Mouse (Mus musculus) neural tube, embryonic 11.5 days (tissue): Measurements from ENCODE around the gene Clasp2. TPM values are rescaled to one million over a fixed set of nuclear protein-coding genes. Genes with fewer than 3 reads are reported as not detected.
"Not testable (repeated sequence)": the region's sequence is repeated elsewhere in the genome, so short reads cannot be mapped to it uniquely, and the experiment has no call there.

ENCODE experiments used
- ATAC-seq: fragments of 200-750 bp; cut with Nextera tagmentation; 2 replicates; pipeline ENCODE4 v1.8.0; 2017; ENCODE audit warnings: moderate number of reproducible peaks, mild to moderate bottlenecking, moderate TSS enrichment, moderate library complexity; ENCODE audit not compliant: insufficient read depth, low FRiP score, low TSS enrichment
- DNase-seq: peaks from one replicate; pipeline ENCODE4 v3.0.0-alpha.2; 2015; ENCODE audit warnings: low spot score
- H3K27ac ChIP-seq: fragments of 300-500 bp; sonication (generic); 2 replicates; pipeline ENCODE4 v1.5.1; 2014; ENCODE audit warnings: low read depth, mild to moderate bottlenecking, low read length
- H3K27me3 ChIP-seq: fragments of 300-500 bp; sonication (generic); 2 replicates; pipeline ENCODE4 v1.6.1; 2014; ENCODE audit warnings: mild to moderate bottlenecking, low read length, mixed read lengths; ENCODE audit not compliant: control insufficient read depth, insufficient read depth
- H3K36me3 ChIP-seq: fragments of 300-500 bp; sonication (generic); 2 replicates; pipeline ENCODE4 v1.6.1; 2014; ENCODE audit warnings: mild to moderate bottlenecking, low read length, moderate library complexity, mixed read lengths; ENCODE audit not compliant: control insufficient read depth, insufficient read depth
- H3K4me1 ChIP-seq: fragments of 300-500 bp; sonication (generic); 2 replicates; pipeline ENCODE4 v1.6.1; 2014; ENCODE audit warnings: low read length, mixed read lengths; ENCODE audit not compliant: control insufficient read depth, insufficient read depth
- H3K4me2 ChIP-seq: fragments of 300-500 bp; sonication (generic); 2 replicates; pipeline ENCODE4 v1.6.1; 2014; ENCODE audit warnings: low read depth, mild to moderate bottlenecking, moderate library complexity
- H3K4me3 ChIP-seq: fragments of 300-500 bp; sonication (generic); 2 replicates; pipeline ENCODE4 v1.5.1; 2014; ENCODE audit warnings: low read depth, low read length
- H3K9ac ChIP-seq: fragments of 300-500 bp; sonication (generic); 2 replicates; pipeline ENCODE4 v1.6.1; 2014; ENCODE audit warnings: mild to moderate bottlenecking, low read length
- H3K9me3 ChIP-seq: fragments of 300-500 bp; sonication (generic); 2 replicates; pipeline ENCODE4 v1.6.1; 2016; ENCODE audit warnings: low read length; ENCODE audit not compliant: control insufficient read depth
- WGBS: fragments of 180-500 bp; shearing (Covaris S2); extraction: QIAGEN DNeasy Blood & Tissue Kit; methylation state at CpG from one replicate; pipeline ENCODE4 v1.1.7; 2014; 5-methylcytosine and 5-hydroxymethylcytosine counted together
- polyA plus RNA-seq: library from polyadenylated mRNA; unstranded; fragments of >200 nt; fragmentation: Nextera tagmentation; extraction: Ambion mirVana; gene quantifications from 2 replicates; pipeline ENCODE4 v1.2.1, GENCODE M21; 2014

The Clasp2 gene
- polyA plus RNA-seq, 1 experiment from 2014 or later, result 58.0 TPM

DNA sequence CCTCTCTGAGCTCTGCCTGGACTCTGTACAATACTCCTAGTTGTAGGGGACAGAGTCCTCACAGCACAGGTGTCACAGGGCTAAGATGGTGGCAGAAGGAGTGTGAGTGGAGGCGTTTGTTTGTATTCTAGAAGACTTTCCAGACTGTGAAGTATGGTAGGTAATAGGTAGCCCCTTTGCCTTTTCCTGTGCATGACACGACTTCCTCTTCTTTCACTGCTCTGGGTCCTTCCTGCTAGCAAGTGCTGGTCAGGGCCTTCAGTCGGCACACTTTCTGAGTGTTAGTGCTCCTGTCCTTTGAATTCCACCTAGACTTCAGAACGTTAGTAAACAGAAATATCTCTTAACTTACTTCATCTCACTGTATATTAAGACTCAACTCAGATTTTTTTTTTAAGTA lies 29.4 kb downstream of the Clasp2 start:
- DNase-seq (no peak), ATAC-seq (no peak)
- Histone ChIP-seq H3K4me2 (no peak overlapping the region), H3K9me3 (no peaks in the 10 kb centered on the region), H3K4me1 (no peaks in the 10 kb centered on the region), H3K27me3 (no peaks in the 10 kb centered on the region), H3K36me3 (peaks cover 4% of the 10 kb centered on the region), H3K4me3 (no peak overlapping the region), H3K9ac (no peak overlapping the region), H3K27ac (no peak overlapping the region)
- 84% methylated on average over 4 of the region's 4 CpGs for WGBS

DNA sequence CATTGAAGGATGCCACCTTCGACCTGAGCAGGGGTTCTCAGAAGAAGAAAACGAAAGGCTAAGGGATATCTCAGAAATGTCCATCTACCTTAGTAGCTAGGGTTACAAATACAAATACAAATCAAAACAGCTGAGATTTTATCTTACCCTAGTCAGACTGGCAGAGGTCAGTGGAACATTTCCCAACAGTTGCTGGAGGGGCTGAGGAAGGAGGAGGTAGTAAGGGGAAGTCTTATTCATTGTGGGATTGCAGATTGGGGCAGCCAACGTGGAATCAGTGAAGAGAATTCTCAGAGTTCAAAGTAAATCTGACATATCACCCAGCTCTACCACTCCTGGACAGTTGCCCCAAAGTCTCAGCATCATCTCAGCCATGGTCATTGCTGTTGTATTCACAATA lies 39.6 kb downstream of the Clasp2 start:
- Histone ChIP-seq H3K27ac (no peak overlapping the region), H3K9me3 (no peaks in the 10 kb centered on the region), H3K9ac (no peak overlapping the region), H3K4me2 (no peak overlapping the region), H3K36me3 (no peaks in the 10 kb centered on the region), H3K4me1 (0 out of 2 replicates have a peak, but pooled peaks cover 4% of the 10 kb centered on the region), H3K27me3 (no peaks in the 10 kb centered on the region), H3K4me3 (no peak overlapping the region)
- ATAC-seq (no peak), DNase-seq (no peak)
- 89% methylated on average over 3 of the region's 3 CpGs for WGBS

DNA sequence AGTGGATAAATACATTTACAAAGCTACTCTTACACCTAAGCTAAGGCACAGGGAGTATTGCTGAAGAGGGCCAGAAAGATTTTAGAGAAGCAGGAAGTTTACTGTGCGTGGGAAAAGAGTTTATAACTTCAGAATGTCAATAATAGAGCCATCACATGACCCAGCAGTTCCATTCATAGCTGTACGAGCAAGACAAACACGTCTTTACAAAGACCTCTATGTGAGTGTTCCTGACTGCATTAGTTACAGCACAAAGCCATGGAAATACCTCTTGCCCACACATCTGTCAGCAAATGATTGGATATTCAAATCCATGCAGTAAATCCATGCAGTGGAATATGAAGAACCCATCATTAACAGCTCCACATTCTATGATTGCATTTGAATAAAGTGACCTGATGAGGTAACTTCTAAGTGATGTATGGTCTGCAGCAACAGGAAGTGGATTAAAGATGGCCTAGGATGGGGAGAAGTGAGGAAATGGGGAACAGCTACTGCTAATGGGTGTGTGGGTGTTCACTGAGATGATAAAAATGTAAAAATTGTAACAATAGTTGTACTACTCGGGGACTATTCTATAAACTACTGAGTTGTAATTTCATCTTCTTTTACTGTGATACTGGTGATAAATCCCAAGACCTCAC lies 41.2 kb downstream of the Clasp2 start:
- H3K4me1 ChIP-seq, result 0 out of 2 replicates have a peak, but pooled peaks cover 4% of the 10 kb centered on the region
- no peaks in the 10 kb centered on the region for H3K9me3 ChIP-seq
- H3K4me2 ChIP-seq, result no peak overlapping the region
- H3K27ac ChIP-seq, result no peak overlapping the region
- no peak overlapping the region for H3K9ac ChIP-seq
- no peaks in the 10 kb centered on the region for H3K36me3 ChIP-seq
- DNase-seq (no peak), ATAC-seq (no peak)
- 58% methylated on average over 4 of the region's 4 CpGs for WGBS
- no peak overlapping the region for H3K4me3 ChIP-seq
- H3K27me3 ChIP-seq, result no peaks in the 10 kb centered on the region

DNA sequence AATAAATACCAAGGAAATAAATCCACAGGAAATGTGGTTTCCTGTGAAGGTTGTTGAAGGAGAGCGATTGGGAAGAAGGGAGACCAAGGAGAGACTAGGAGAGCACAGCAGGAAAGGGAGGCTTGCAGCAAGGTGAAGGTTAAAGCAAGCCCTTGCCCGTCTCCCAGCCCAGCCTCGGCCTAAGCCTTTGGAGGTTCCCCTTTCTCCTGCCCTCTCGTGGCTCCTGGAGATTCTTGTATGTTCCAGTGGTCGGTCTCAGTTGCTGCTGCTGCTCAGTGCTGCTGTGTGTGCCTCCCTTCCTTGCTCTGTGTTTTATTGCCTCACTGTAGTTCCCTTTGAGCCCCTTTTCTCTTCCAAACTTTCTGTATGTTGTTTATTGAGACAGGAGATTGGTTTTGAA lies 42.4 kb downstream of the Clasp2 start:
- H3K27ac ChIP-seq, result no peak overlapping the region
- H3K4me2 ChIP-seq, result no peak overlapping the region
- ATAC-seq (no peak), DNase-seq (no peak)
- H3K36me3 ChIP-seq, result no peaks in the 10 kb centered on the region
- 0 out of 2 replicates have a peak, but pooled peaks cover 4% of the 10 kb centered on the region for H3K4me1 ChIP-seq
- no peaks in the 10 kb centered on the region for H3K9me3 ChIP-seq
- 82% methylated on average over 5 of the region's 5 CpGs for WGBS
- H3K27me3 ChIP-seq, result no peaks in the 10 kb centered on the region
- H3K4me3 ChIP-seq, result no peak overlapping the region
- no peak overlapping the region for H3K9ac ChIP-seq

- WGBS, result 61% methylated on average over 4 of the region's 6 CpGs
- H3K27ac ChIP-seq, H3K4me3 ChIP-seq, H3K36me3 ChIP-seq, H3K9ac ChIP-seq, H3K27me3 ChIP-seq, DNase-seq, ATAC-seq, H3K4me2 ChIP-seq, H3K9me3 ChIP-seq: not testable (repeated sequence)
- peaks cover 11% of the 10 kb centered on the region for H3K4me1 ChIP-seq
These were observed 48.0 kb downstream of the Clasp2 start for GRCm38 (mm10) chr9:113789283-113789682.

- H3K4me1 ChIP-seq, result peaks cover 11% of the 10 kb centered on the region
- peak overlapping the region; percentile 52 for H3K9ac ChIP-seq
- peak; percentile 83 for DNase-seq
- peak overlapping the region; percentile 35 for H3K4me3 ChIP-seq
- H3K36me3 ChIP-seq, result no peaks in the 10 kb centered on the region
- H3K9me3 ChIP-seq, result no peaks in the 10 kb centered on the region
- WGBS, result 3% methylated on average over 17 of the region's 17 CpGs
- H3K27me3 ChIP-seq, result no peaks in the 10 kb centered on the region
- peak; percentile 96 for ATAC-seq
- H3K4me2 ChIP-seq, result peak overlapping the region; percentile 47
- peak overlapping the region; percentile 90 for H3K27ac ChIP-seq
These were observed 51.6 kb downstream of the Clasp2 start for GRCm38 (mm10) chr9:113792651-113793512.

DNA sequence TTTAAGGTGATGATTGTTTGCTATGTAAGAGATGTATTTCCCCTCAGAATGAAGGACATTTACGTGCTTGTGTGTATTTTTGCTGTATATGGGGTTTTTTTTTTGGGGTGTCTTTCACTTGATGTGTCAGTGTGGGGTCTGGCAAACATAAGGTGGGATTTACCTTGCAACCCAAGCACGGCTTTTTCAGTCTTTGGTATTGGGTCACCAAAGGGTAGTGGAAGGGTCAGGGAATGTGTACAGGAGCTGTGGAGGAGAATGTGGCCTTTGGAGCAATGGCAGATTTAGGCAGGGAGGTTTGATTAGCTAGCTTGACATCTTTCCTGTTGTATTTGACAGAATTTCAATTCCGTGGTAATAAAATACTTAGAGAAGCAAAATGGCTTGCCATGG lies 52.2 kb downstream of the Clasp2 start:
- Histone ChIP-seq H3K36me3 (no peaks in the 10 kb centered on the region), H3K9me3 (no peaks in the 10 kb centered on the region), H3K4me1 (peaks cover 11% of the 10 kb centered on the region), H3K4me3 (peak overlapping the region; percentile 35), H3K27me3 (no peaks in the 10 kb centered on the region), H3K27ac (peak overlapping the region; percentile 90), H3K9ac (peak overlapping the region; percentile 52), H3K4me2 (peak overlapping the region; percentile 47)
- DNase-seq, result no peak
- ATAC-seq, result no peak
- 39% methylated on average over 3 of the region's 3 CpGs for WGBS

GRCm38 (mm10) chr9:113793966-113794365 lies 52.7 kb downstream of the Clasp2 start:
- H3K27ac ChIP-seq, result no peak overlapping the region
- no peaks in the 10 kb centered on the region for H3K27me3 ChIP-seq
- H3K4me1 ChIP-seq, result peaks cover 11% of the 10 kb centered on the region
- H3K4me3 ChIP-seq, result no peak overlapping the region; the same call in 1 of the 2 replicates
- H3K9me3 ChIP-seq, result no peaks in the 10 kb centered on the region
- 92% methylated on average over 2 of the region's 2 CpGs for WGBS
- DNase-seq (no peak), ATAC-seq (no peak)
- no peak overlapping the region for H3K9ac ChIP-seq
- H3K4me2 ChIP-seq, result peak overlapping the region; percentile 47
- H3K36me3 ChIP-seq, result no peaks in the 10 kb centered on the region
